Mouse (Mus musculus) yolk sac, embryonic 10.5 days (tissue): ENCODE data around the gene Pdpn.
"Not testable (repeated sequence)": the region's sequence is repeated elsewhere in the genome, so short reads cannot be mapped to it uniquely, and the experiment has no call there.

Source experiments
- DNase-seq: peaks from one replicate; pipeline ENCODE4 v3.0.0-alpha.2; 2017; ENCODE audit warnings: low spot score

Pdpn gene

DNA sequence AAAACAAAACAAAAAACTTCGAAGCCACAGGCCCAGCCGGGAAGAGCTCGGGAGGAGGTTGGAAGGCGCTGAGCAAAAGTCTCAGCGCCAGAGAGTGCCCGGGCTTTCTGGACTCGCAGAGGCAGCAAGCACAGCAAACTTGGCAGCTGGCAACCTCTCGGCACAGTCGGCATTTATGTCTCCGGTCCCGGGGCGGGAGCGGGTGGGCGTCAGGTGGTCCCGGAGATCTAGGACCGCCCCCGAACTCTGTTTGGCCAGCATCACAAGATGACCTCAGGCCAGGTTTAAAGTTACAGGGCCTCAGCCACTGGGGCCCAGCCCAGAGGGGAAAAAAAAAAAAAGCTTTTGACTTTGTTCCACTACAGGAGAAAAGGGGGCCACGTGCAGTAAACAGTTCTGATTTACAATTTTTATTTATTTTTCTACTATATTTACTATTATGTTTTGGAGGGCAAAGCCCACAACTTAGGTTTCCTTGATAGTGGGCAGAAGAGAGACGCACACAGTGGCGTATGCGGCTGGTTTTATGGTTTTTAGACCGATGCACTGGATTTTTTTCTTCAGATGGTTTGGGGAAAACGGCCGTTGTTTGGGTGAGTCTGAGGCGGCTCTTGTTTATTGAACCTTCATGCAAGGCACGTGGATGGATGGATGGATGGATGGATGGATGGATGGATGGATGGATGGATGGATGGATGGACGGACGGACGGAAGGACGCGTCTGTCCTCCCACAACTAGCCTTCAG, at the start of gene Pdpn:
Pdpn (minus strand) TSS at position 240 of the 746 bp plus-strand sequence.
- DNase-seq, result peak; percentile 87

DNA sequence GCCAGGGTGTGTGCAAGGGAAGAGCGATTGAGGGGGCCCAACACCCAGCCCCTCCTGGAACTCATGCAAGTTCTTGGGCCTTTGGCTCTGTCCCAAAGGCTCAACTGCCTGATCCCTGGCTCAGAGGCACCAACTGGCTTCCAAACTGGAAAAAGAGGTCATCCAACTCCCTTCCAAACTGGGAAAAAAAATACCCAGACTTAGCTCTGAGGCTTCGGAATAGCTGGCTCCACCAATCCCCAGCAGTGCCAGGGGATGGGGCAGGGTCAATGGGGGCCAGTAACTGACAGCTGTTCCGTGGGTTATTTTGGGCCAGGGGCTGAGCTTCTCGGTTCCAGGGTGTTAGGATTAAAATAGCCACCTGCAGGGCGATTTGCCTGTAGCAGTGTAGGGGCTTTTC, 49.3 kb upstream of the Pdpn start:
- no peak for DNase-seq

DNA sequence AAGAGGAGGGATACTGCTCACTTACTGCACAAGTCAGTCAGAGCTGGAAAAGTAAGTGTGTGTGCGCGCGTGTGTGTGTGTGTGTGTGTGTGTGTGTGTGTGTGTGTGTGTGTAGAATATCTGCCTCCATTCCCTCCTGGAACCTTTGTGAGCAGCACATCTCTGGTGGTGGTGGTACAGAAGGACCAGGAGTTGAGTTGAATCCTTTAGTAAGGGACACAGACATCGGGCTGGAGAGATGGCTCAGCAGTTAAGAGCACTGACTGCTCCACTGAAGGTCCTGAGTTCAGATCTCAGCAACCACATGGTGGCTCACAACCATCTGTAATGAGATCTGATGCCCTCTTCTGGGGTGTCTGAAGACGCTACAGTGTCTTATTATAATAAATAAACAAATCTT, 46.1 kb upstream of the Pdpn start:
- DNase-seq, result not testable (repeated sequence)

- DNase-seq, result no peak
Measured at GRCm38 (mm10) chr4:143341470-143341869, 42.1 kb upstream of the Pdpn start.

DNA sequence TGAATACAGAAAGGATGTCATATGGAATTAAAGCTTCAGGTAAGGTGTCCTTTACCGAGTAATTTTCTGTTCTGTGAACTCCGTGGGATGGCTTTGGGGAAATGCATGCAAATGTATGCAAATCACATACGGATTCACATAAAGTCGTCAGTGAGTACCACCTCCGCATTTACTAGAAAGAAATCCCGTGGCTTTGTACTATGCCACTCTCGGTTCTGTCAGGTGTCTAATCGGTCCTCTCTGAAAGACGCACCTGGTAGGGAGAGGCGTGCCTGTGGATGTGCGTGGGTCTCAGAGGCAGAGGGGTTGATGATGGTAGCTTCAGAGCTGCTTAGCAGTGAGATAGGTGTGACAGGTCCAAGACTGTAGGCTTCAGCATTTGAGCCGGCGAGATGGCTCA, 40.4 kb upstream of the Pdpn start:
- no peak for DNase-seq

- no peak for DNase-seq
Measured at GRCm38 (mm10) chr4:143336096-143336495, 36.7 kb upstream of the Pdpn start.

DNA sequence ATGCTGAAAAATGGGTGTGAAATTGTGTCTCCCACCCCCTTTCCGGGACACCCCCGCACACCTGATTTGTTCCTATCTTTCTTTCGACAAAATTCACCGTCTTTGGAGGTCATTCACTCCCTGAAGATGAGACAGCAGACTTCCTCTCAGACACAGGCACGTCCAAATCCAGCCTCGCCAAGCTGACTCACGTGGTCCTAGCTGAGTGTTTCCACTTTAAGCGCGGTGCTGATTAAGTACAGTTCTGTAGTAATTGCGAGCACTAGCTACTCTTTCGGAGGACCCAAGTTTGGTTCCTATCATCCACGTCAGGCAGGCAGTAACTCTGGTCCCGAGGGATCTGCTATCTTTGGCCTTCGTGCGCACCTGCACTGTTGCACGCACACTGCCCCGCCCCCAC, 35.6 kb upstream of the Pdpn start:
- DNase-seq, result no peak

DNA sequence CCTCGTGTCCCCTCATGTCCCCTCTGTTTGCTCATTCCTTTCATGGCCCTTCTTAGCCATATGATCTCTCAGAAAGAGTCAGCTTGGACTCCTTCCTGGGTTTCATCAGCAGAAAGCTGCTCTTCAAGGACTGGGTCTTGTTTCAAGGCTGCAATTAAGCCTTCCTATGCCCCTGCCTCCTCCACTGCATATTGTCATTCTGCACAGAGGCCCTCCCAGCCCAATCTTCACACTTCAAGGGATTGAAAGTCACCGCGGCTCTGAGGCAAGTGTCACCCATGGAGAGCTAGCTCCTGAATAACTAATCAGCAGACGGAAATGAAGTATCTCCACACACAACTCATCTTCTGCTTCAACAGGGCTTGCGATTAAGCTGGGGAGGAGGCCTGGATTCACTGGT, 34.8 kb upstream of the Pdpn start:
- DNase-seq, result no peak

GRCm38 (mm10) chr4:143331787-143332186, 32.4 kb upstream of the Pdpn start:
- DNase-seq, result peak; percentile 47

- DNase-seq, result no peak
Measured at GRCm38 (mm10) chr4:143330566-143330965, 31.2 kb upstream of the Pdpn start.

- peak; percentile 60 for DNase-seq
Measured at GRCm38 (mm10) chr4:143325625-143325941, 26.2 kb upstream of the Pdpn start.

- DNase-seq, result no peak
Measured at GRCm38 (mm10) chr4:143324925-143325624, 25.7 kb upstream of the Pdpn start.

- no peak for DNase-seq
Measured at GRCm38 (mm10) chr4:143324176-143324924, 25.0 kb upstream of the Pdpn start.

DNA sequence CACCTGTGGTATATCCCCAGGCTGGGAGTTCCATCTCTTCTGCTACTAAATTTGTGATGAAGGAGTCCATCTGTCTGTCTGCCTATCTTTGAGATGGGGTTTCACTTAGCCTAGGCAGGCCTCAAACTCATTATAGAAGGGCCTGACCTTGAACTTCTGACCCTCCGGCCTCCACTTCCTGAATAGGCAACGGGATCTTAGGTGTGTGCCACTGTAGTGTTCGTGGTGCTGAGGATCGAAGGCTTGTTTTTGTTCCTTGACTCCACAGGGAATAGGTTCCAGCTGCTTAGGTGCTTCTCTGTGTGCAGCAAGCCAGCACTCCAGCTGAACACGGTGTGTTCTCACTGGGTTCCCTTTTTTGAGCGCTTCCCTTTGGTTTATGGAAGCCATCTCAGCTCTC, 13.9 kb upstream of the Pdpn start:
- no peak for DNase-seq

- DNase-seq, result no peak
Measured at GRCm38 (mm10) chr4:143311341-143311740, 12.0 kb upstream of the Pdpn start.

DNA sequence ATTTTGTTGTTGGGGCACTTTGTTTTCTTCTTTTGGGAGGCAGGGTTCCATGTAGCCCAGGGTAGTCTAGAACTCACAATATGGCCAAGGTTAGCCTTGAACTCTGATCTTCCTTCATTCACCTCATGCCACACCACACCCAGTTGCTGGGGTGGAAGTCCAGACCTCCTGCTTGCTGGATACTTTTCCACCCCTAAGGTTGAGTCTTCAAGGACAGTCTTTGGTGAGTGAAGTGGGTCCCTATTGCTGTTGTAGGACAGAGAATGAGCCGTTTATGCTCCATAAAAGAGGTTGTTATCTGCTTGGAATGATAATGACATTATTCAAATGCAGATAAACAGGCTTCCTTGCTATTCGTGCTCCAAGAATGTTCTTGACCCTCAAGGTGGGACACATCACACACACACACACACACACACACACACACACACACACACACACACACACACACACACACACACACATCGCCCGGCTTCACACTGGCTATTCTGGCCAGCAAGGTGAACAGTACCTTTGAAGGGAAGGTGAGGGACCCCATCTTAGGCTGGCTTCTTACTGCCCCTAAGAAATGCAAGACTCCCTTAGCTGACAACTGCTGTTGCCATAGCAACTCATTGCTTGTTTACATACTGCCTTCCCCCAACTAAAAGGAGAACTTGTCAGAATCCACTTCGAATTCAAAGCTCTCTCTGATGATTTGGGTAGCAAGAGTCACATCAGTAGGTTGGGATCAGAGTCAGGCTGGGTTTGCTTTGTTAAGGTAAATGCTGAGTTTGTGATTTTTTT, 6.8 kb upstream of the Pdpn start:
- no peak for DNase-seq

- DNase-seq, result no peak
Measured at GRCm38 (mm10) chr4:143305031-143305430, 5.7 kb upstream of the Pdpn start.

DNA sequence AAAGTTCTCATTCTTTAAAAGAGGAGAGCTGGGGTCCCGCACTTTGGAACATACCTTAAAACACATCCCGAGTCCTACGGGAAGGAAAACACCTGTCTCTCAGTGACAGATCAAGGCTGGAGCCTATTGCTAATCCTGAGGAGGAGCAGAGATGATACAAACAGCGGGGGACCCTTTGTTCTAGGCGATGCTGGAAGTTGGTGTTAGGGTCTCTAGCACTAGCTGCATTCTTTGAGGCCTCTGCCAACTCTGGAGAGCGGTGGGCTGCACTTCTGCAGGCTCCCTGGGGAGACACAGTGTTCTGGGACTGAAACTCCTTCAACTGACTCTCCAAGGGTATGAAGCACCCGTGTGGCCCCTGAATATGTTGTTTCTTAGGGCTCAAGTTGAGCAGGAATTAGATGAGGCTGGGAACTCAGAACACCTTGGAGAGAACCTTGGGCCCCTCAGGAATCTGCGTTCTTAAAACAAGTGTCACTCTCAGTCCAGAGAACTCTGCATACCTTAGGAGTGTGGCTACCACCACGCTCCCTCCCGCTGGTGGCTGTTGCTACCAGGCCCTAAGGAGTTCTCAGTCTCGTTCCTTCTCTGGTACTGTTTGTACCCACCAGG, 3.0 kb upstream of the Pdpn start:
- DNase-seq, result no peak

GRCm38 (mm10) chr4:143301875-143302274, 2.5 kb upstream of the Pdpn start:
- DNase-seq, result peak; percentile 88

DNA sequence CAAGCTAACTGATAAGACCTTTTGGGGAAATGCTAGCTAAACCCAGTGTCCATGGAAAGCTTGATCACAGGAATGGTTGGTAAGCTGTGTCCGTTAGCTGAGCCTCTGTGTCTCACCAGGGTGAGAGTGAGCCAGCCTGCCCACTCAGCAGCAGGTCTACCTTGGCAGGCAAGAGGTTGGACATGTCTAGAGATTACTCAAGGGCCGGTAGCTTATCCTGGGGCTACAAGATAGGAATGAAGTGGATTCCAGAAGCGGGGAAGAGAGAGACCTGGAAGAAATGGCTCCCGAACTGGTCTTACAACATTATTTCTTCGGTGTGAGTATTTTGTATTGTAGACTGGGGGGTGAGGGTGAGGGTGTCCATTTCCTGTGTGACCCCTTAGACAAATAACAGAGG, 1.7 kb upstream of the Pdpn start:
- DNase-seq, result no peak

DNA sequence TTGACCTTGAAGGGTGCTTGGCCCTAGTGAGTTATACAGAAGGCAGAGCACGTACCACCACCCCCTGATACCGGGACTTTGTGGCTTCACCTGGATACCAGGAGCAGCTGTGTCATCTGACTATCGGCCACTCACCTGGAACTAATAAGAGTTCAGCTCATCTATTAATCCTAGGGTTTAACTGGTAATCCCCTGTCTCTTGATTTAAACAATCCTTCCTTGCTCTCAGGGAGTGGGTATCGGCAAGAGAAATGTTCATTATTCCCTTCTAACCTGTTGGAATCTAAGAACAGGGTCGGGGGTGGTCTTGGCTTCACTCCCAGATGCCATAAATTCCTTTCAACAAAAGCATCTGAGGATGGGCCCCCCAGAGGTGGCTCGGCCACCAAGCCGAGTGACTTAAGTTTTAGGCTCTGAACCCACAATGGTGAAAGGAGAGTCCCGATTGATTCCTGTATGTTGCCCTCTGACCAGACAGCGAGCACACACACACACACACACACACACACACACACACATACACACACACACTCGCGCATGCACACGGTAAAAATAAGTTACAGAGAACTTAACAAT, 837 bp upstream of the Pdpn start:
- no peak for DNase-seq
